Mouse (Mus musculus) cortical plate, adult 2 months (tissue): Measurements from ENCODE around the gene Pbx1.

ENCODE experiments used
- CTCF ChIP-seq: fragments of 200-500 bp; IDR thresholded peaks from 2 replicates; pipeline ENCODE4 v1.5.1; 2011; ENCODE audit warnings: mild to moderate bottlenecking, control low read depth, low read length; ENCODE audit not compliant: insufficient read depth; ENCODE audit errors: extremely low read depth
- POLR2A ChIP-seq: fragments of 200-500 bp; IDR thresholded peaks from 2 replicates; pipeline ENCODE4 v1.6.1; 2011; ENCODE audit warnings: mild to moderate bottlenecking, low read length, control low read depth; ENCODE audit not compliant: insufficient read depth; ENCODE audit errors: extremely low read depth

GRCm38 (mm10) chr1:168265594-168266390 lies 166.3 kb downstream of the Pbx1 start:
- TF ChIP-seq CTCF (no peak), POLR2A (no peak)
